Mouse (Mus musculus) testis, adult 2 months (tissue): ENCODE results near the gene Ahcyl2. TPM values are rescaled to one million over a fixed set of nuclear protein-coding genes. Genes with fewer than 3 reads are reported as not detected.

Experiments
- H3K27ac ChIP-seq: fragments of 200-500 bp; 2 replicates; pipeline ENCODE4 v1.5.1; 2012; ENCODE audit warnings: low read depth, low read length; ENCODE audit not compliant: control insufficient read depth, insufficient read depth
- H3K27me3 ChIP-seq: fragments of 200-500 bp; 2 replicates; pipeline ENCODE4 v1.6.1; 2012; ENCODE audit warnings: mild to moderate bottlenecking, low read length, moderate library complexity; ENCODE audit not compliant: control insufficient read depth, insufficient read depth
- H3K36me3 ChIP-seq: fragments of 200-500 bp; 2 replicates; pipeline ENCODE4 v1.6.1; 2012; ENCODE audit warnings: mild to moderate bottlenecking, low read length; ENCODE audit not compliant: control insufficient read depth, insufficient read depth
- H3K4me1 ChIP-seq: fragments of 200-500 bp; 2 replicates; pipeline ENCODE4 v1.6.1; 2012; ENCODE audit warnings: low read length; ENCODE audit not compliant: control insufficient read depth, insufficient read depth
- H3K4me3 ChIP-seq: fragments of 200-500 bp; 2 replicates; pipeline ENCODE4 v1.5.1; 2012; ENCODE audit warnings: low read depth, mild to moderate bottlenecking, low read length, moderate library complexity, mixed read lengths; ENCODE audit not compliant: control insufficient read depth
- CTCF ChIP-seq: fragments of 200-500 bp; IDR thresholded peaks from 2 replicates; pipeline ENCODE4 v1.5.1; 2012; ENCODE audit warnings: low read depth, mild to moderate bottlenecking, inconsistent platforms, low read length, moderate library complexity; ENCODE audit not compliant: control insufficient read depth, insufficient read depth, insufficient replicate concordance
- POLR2A ChIP-seq: fragments of 200-500 bp; IDR thresholded peaks from 2 replicates; pipeline ENCODE4 v1.6.1; 2012; ENCODE audit warnings: low read depth, mild to moderate bottlenecking, inconsistent platforms, low read length, moderate library complexity; ENCODE audit not compliant: control insufficient read depth
- polyA plus RNA-seq: library from polyadenylated mRNA; depleted of rRNA; stranded (reverse); fragments of >200 nt; gene quantifications from 2 replicates; pipeline ENCODE4 v1.2.3, GENCODE M21; 2012; rRNA removed

Ahcyl2 gene
- polyA plus RNA-seq, 1 experiment: 118 TPM

DNA sequence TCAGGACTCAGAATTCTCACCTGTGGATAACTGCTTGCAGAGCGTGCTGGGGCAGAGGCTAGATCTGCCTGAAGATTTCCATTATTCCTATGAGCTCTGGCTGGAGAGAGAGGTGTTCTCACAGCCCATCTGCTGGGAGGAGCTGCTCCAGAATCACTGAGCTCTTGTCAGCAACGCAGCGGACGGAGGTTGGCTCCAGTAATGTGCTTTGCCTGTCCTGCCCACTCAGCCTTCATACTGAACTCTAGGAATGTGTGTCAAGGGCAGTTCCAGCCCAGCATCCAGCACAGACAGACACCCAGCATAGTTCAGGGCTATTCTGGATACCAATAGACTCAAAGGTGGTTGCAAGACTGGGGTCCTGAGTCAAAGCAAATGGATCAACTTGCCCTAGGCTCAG, 188.9 kb downstream of the Ahcyl2 start:
- no peaks in the 10 kb centered on the region for H3K27me3 ChIP-seq
- no peaks in the 10 kb centered on the region for H3K36me3 ChIP-seq
- no peak overlapping the region for H3K4me3 ChIP-seq
- H3K4me1 ChIP-seq: no peaks in the 10 kb centered on the region
- no peak for TF ChIP-seq CTCF
- no peak for TF ChIP-seq POLR2A
- H3K27ac ChIP-seq: no peak overlapping the region

DNA sequence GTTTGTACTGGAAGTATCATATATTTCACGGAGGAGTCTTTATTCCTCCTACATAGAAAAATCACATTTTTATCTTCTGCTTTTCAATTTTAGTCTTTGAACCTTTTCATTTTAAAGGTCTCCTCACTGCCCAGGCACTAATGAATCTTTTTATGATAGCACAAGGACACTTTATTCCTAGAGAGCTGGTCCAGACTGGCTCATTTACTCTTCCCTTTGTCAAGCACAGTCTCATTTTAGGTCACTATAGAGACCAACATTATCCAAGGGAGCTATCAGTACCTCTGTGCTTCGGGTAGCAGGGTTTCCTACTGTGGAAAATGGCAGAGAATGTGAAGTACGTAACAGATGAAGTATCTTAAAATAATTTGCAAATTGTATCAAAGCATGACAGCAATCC, 190.9 kb downstream of the Ahcyl2 start:
- Histone ChIP-seq H3K4me1 (no peaks in the 10 kb centered on the region), H3K4me3 (no peak overlapping the region), H3K27me3 (no peaks in the 10 kb centered on the region), H3K27ac (no peak overlapping the region), H3K36me3 (no peaks in the 10 kb centered on the region)
- no peak for TF ChIP-seq CTCF

DNA sequence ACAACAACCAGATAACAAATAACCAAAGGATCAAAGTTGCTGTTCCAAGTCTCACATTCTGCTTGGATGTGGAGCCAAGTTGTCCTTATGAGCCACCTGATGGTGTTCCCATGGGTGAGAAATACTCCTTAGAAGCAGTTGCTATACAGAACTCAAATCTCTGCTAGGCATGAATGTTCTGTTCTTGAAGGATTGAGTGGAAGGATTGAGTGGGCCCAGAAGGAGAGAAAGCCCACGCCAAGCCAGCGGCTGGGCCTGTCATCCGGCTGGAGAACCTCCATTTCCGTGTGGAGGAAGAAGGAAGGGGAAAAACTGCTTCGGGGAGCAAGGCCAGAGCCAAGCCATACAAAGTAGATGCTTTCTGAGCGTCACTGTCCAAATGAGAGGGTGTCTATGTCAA, 193.3 kb downstream of the Ahcyl2 start:
- TF ChIP-seq CTCF (no peak), POLR2A (no peak)
- H3K4me1 ChIP-seq: no peaks in the 10 kb centered on the region
- H3K27ac ChIP-seq: no peak overlapping the region

More for the DNA sequence above, 193.3 kb downstream of the Ahcyl2 start:
- no peaks in the 10 kb centered on the region for H3K27me3 ChIP-seq
- H3K4me3 ChIP-seq: no peak overlapping the region
- no peaks in the 10 kb centered on the region for H3K36me3 ChIP-seq

Other genes with a start within 250 kb of the Ahcyl2 start
- gene Irf5, start 241.4 kb upstream of the Ahcyl2 start, polyA plus RNA-seq: 0.86 and 1.2 TPM in 2 replicates
- 28.0 and 28.9 TPM in 2 replicates for gene Tnpo3, start 158.1 kb upstream of the Ahcyl2 start, polyA plus RNA-seq
- gene Tspan33, start 73.8 kb upstream of the Ahcyl2 start, polyA plus RNA-seq: 9.3 and 10.8 TPM in 2 replicates
- 4.5 and 4.7 TPM in 2 replicates for gene Smo, start 32.5 kb upstream of the Ahcyl2 start, polyA plus RNA-seq
- gene Strip2, start 149.0 kb downstream of the Ahcyl2 start, polyA plus RNA-seq: 7.4 and 9.0 TPM in 2 replicates